Comparison of ENCODE assay signal across 20 mouse cellular contexts in genomic region chr5:73532222-73532621, GRCm38 (mm10). TPM values are rescaled to one million over a fixed set of nuclear protein-coding genes. Genes with fewer than 3 reads are reported as not detected.
A peak's percentile ranks its signal among the peaks of the same experiment; 100 is the strongest.
DNase-seq lines count a peak whose midpoint lies in the region; TF ChIP-seq lines count a peak whose summit lies in the region.
"Had no signal": no experiment of that assay in that cellular context is flagged by ENCODE, and none has a peak within 500 bp of the region (broad histone marks: within the 10 kb centered on the region; RNA-seq: fewer than 3 reads in every experiment).

No protein-coding gene starts in this region.

- no peak for TF ChIP-seq CTCF in left cerebral cortex, adult 2 months (IDR thresholded peaks at IDR 0.05)

- intact Hi-C loops in left cerebral cortex, adult 2 months (cut with DNase I), result no loop called here
- intact Hi-C loops in left cerebral cortex, postnatal 36 days (cut with DNase I), result no loop called here

- no peak overlapping the region for H3K4me3 ChIP-seq in left cerebral cortex, adult 2 months
- H3K4me3 ChIP-seq: embryonic facial prominence, embryonic 13.5 days; embryonic facial prominence, embryonic 15.5 days; erythroblast, embryonic 14.5 days; forebrain, embryonic 10.5 days; forebrain, embryonic 12.5 days had no signal

- DNase-seq in left cerebral cortex, adult 2 months (ENCODE audit: extremely low spot score in 1 of 2, low spot score in 2 of 2), result no peak
- no peak for DNase-seq in left cerebral cortex, postnatal 36 days (ENCODE audit: low spot score in 2 of 2)
- peak; percentile 19 for DNase-seq in retina, embryonic 14.5 days (ENCODE audit: low spot score)
- DNase-seq in retina, postnatal 1 day, result no peak
- no peak for DNase-seq in MN1 (ENCODE audit: low spot score)
- DNase-seq: adrenal gland, adult 2 months; adrenal gland, postnatal 10 days; adrenal gland, postnatal 25 days; cerebellum, adult 11 months; cerebellum, adult 18-20 months; cerebellum, adult 8-10 months; cerebellum, adult 9-11 months; cerebellum, postnatal 14 days; cerebellum, postnatal 36 days; embryo, embryonic 11 days had no signal

- peak overlapping the region; percentile 34; the same call in 1 of the 2 replicates for H3K27ac ChIP-seq in left cerebral cortex, adult 2 months
- H3K27ac ChIP-seq: embryonic facial prominence, embryonic 13.5 days; embryonic facial prominence, embryonic 15.5 days; forebrain, embryonic 10.5 days; forebrain, embryonic 12.5 days had no signal

RNA-seq across cellular contexts. Expression of gene Dcun1d4, which starts 51.4 kb away (rescaled TPM):
- total RNA-seq in left cerebral cortex, adult 2 months (2021), result 100 to 1,000 TPM; 122 to 125 TPM
- 100 to 1,000 TPM; 120 to 135 TPM for total RNA-seq in left cerebral cortex, postnatal 36 days (2021)
